Mouse (Mus musculus) stomach, embryonic 14.5 days (tissue): ENCODE data around the gene St3gal4. TPM values are rescaled to one million over a fixed set of nuclear protein-coding genes. Genes with fewer than 3 reads are reported as not detected.

Source experiments
- ATAC-seq: fragments of 200-750 bp; cut with Nextera tagmentation; 2 replicates; pipeline ENCODE4 v1.8.0; 2017; ENCODE audit warnings: low read depth, moderate TSS enrichment; ENCODE audit not compliant: insufficient number of reproducible peaks, insufficient read depth, low FRiP score
- H3K27ac ChIP-seq: fragments of 300-500 bp; sonication (generic); 2 replicates; pipeline ENCODE4 v1.5.1; 2014; ENCODE audit warnings: mild to moderate bottlenecking, low read length, moderate library complexity, mixed read lengths
- H3K27me3 ChIP-seq: fragments of 300-500 bp; sonication (generic); 2 replicates; pipeline ENCODE4 v1.6.1; 2014; ENCODE audit warnings: low read length, control low read depth, mixed read lengths; ENCODE audit not compliant: control insufficient read depth, insufficient read depth
- H3K36me3 ChIP-seq: fragments of 300-500 bp; sonication (generic); 2 replicates; pipeline ENCODE4 v1.6.1; 2014; ENCODE audit warnings: mild to moderate bottlenecking, control low read depth, low read length, moderate library complexity, mixed read lengths; ENCODE audit not compliant: control insufficient read depth, insufficient read depth
- H3K4me1 ChIP-seq: fragments of 300-500 bp; sonication (generic); 2 replicates; pipeline ENCODE4 v1.6.1; 2014; ENCODE audit warnings: low read length, control low read depth, mixed read lengths; ENCODE audit not compliant: control insufficient read depth, insufficient read depth
- H3K4me2 ChIP-seq: fragments of 300-500 bp; sonication (generic); replicated peaks from 2 replicates; pipeline ENCODE4 v1.6.1; 2014; ENCODE audit warnings: low read depth, low read length, control low read depth
- H3K4me3 ChIP-seq: fragments of 300-500 bp; sonication (generic); 2 replicates; pipeline ENCODE4 v1.5.1; 2014; ENCODE audit warnings: low read depth, low read length, control low read depth
- H3K9ac ChIP-seq: fragments of 300-500 bp; sonication (generic); replicated peaks from 2 replicates; pipeline ENCODE4 v1.6.1; 2014; ENCODE audit warnings: low read depth, mild to moderate bottlenecking, control low read depth, low read length, moderate library complexity, mixed read lengths
- H3K9me3 ChIP-seq: fragments of 300-500 bp; sonication (generic); 2 replicates; pipeline ENCODE4 v1.6.1; 2016; ENCODE audit warnings: low read depth, low read length, control low read depth; ENCODE audit not compliant: control insufficient read depth
- WGBS: fragments of 180-500 bp; shearing (Covaris S2); extraction: QIAGEN DNeasy Blood & Tissue Kit; methylation state at CpG from one replicate; pipeline ENCODE4 v1.1.7; 2014; 5-methylcytosine and 5-hydroxymethylcytosine counted together
- polyA plus RNA-seq: library from polyadenylated mRNA; unstranded; fragments of >200 nt; fragmentation: Nextera tagmentation; extraction: Ambion mirVana; gene quantifications from 2 replicates; pipeline ENCODE4 v1.2.1, GENCODE M21; 2014

Gene St3gal4
- polyA plus RNA-seq, 1 experiment from 2014 or later = 24.4 TPM

- 91% methylated on average over 2 of the region's 2 CpGs for WGBS
- Histone ChIP-seq H3K4me1 (no peaks in the 10 kb centered on the region), H3K9me3 (no peaks in the 10 kb centered on the region), H3K9ac (no peak overlapping the region), H3K27ac (no peak overlapping the region), H3K27me3 (no peaks in the 10 kb centered on the region), H3K36me3 (no peaks in the 10 kb centered on the region), H3K4me2 (no peak overlapping the region), H3K4me3 (no peak overlapping the region)
- no peak for ATAC-seq
Measured at GRCm38 (mm10) chr9:35092904-35093303, 26.2 kb downstream of the St3gal4 start.

- H3K9me3 ChIP-seq = no peaks in the 10 kb centered on the region
- no peak overlapping the region for H3K9ac ChIP-seq
- no peaks in the 10 kb centered on the region for H3K36me3 ChIP-seq
- no peaks in the 10 kb centered on the region for H3K4me1 ChIP-seq
- H3K27ac ChIP-seq = no peak overlapping the region
- 77% methylated on average over 2 of the region's 2 CpGs for WGBS
- no peak for ATAC-seq
- no peaks in the 10 kb centered on the region for H3K27me3 ChIP-seq
- H3K4me3 ChIP-seq = no peak overlapping the region
- no peak overlapping the region for H3K4me2 ChIP-seq
Measured at GRCm38 (mm10) chr9:35061446-35061845, 57.6 kb downstream of the St3gal4 start.

- no peak overlapping the region for H3K4me3 ChIP-seq
- no peaks in the 10 kb centered on the region for H3K4me1 ChIP-seq
- no peak overlapping the region for H3K27ac ChIP-seq
- no peak for ATAC-seq
- no peak overlapping the region for H3K9ac ChIP-seq
- H3K4me2 ChIP-seq = no peak overlapping the region
- no peaks in the 10 kb centered on the region for H3K9me3 ChIP-seq
- WGBS = 87% methylated on average over 5 of the region's 5 CpGs
- no peaks in the 10 kb centered on the region for H3K27me3 ChIP-seq
- no peaks in the 10 kb centered on the region for H3K36me3 ChIP-seq
Measured at GRCm38 (mm10) chr9:35059881-35060280, 59.2 kb downstream of the St3gal4 start.

- H3K36me3 ChIP-seq = peaks cover 2% of the 10 kb centered on the region; the same call in 1 of the 2 replicates
- no peak overlapping the region for H3K27ac ChIP-seq
- no peak overlapping the region for H3K4me2 ChIP-seq
- no peaks in the 10 kb centered on the region for H3K9me3 ChIP-seq
- no peak overlapping the region for H3K9ac ChIP-seq
- no peak for ATAC-seq
- no peak overlapping the region for H3K4me3 ChIP-seq
- H3K27me3 ChIP-seq = no peaks in the 10 kb centered on the region
- no peaks in the 10 kb centered on the region for H3K4me1 ChIP-seq
- WGBS = 98% methylated on average over 2 of the region's 2 CpGs
Measured at GRCm38 (mm10) chr9:35058596-35059354, 60.3 kb downstream of the St3gal4 start.

DNA sequence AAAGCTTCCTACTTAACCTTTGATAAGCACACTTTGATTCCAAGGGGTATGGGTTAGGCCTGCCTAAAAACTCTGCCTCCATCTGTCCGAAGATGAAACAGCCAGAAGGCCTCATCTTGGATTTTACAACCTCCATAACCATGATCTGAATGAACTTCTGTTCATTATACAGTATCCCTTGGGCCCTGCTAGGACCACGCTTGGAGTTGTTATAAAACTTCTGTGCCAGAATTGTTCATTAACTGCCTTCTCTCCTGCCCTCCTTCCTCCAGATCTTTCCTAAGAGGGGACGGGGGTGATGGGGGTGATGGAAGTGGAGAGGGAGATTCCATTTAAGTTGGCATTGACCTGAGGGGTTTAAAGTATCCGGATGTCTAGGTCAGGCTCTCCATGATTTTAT, 60.9 kb downstream of the St3gal4 start:
- 91% methylated on average over 4 of the region's 4 CpGs for WGBS
- no peaks in the 10 kb centered on the region for H3K4me1 ChIP-seq
- H3K9me3 ChIP-seq = no peaks in the 10 kb centered on the region
- no peak for ATAC-seq
- H3K36me3 ChIP-seq = peaks cover 2% of the 10 kb centered on the region; the same call in 1 of the 2 replicates
- H3K4me2 ChIP-seq = no peak overlapping the region
- no peak overlapping the region for H3K27ac ChIP-seq
- no peak overlapping the region for H3K9ac ChIP-seq
- H3K4me3 ChIP-seq = no peak overlapping the region
- H3K27me3 ChIP-seq = no peaks in the 10 kb centered on the region

GRCm38 (mm10) chr9:35057631-35058030, 61.4 kb downstream of the St3gal4 start:
- no peak overlapping the region for H3K4me3 ChIP-seq
- H3K27me3 ChIP-seq = no peaks in the 10 kb centered on the region
- H3K4me1 ChIP-seq = no peaks in the 10 kb centered on the region
- no peaks in the 10 kb centered on the region for H3K9me3 ChIP-seq
- H3K36me3 ChIP-seq = peaks cover 5% of the 10 kb centered on the region; the same call in 1 of the 2 replicates
- H3K4me2 ChIP-seq = no peak overlapping the region
- 86% methylated on average over 6 of the region's 6 CpGs for WGBS
- no peak for ATAC-seq
- H3K9ac ChIP-seq = no peak overlapping the region
- H3K27ac ChIP-seq = no peak overlapping the region

DNA sequence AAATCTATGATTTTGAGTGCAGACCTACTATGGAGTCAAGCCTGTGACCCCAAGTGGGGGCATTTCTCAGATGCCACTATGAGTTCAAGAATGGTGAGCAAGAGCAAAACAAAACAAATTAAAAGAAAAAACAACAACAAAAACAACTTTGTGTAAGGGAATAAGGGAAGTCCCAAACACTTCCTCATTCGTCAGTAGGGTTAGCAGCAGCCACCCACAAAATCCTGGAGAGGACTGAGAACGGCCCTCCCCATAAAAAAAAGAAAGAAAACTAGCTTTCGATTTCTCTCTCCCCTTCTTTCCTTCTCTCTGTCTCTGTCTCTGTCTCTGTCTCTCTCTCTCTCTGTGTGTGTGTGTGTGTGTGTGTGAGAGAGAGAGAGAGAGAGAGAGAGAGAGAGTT, 62.5 kb downstream of the St3gal4 start:
- H3K9ac ChIP-seq = no peak overlapping the region
- H3K36me3 ChIP-seq = peaks cover 8% of the 10 kb centered on the region; the same call in 1 of the 2 replicates
- no peak for ATAC-seq
- H3K4me2 ChIP-seq = no peak overlapping the region
- no peak overlapping the region for H3K27ac ChIP-seq
- no peaks in the 10 kb centered on the region for H3K27me3 ChIP-seq
- no peak overlapping the region for H3K4me3 ChIP-seq
- H3K9me3 ChIP-seq = no peaks in the 10 kb centered on the region
- WGBS = 90% methylated on average over 3 of the region's 3 CpGs
- H3K4me1 ChIP-seq = no peaks in the 10 kb centered on the region

GRCm38 (mm10) chr9:35055528-35056330, 63.3 kb downstream of the St3gal4 start:
- 89% methylated on average over 11 of the region's 11 CpGs for WGBS
- Histone ChIP-seq H3K4me3 (no peak overlapping the region), H3K27ac (no peak overlapping the region), H3K9me3 (no peaks in the 10 kb centered on the region), H3K36me3 (peaks cover 8% of the 10 kb centered on the region; the same call in 1 of the 2 replicates), H3K4me2 (no peak overlapping the region), H3K4me1 (no peaks in the 10 kb centered on the region), H3K27me3 (no peaks in the 10 kb centered on the region), H3K9ac (no peak overlapping the region)
- ATAC-seq = no peak
